Mouse (Mus musculus): Measurements from ENCODE around the gene Grb14. TPM values are rescaled to one million over a fixed set of nuclear protein-coding genes. Genes with fewer than 3 reads are reported as not detected.

Grb14 gene
- polyA plus RNA-seq (2015; fragmentation: Nextera tagmentation; extraction: Ambion mirVana), result 23.8 and 25.6 TPM in 2 replicates

- 0 out of 2 replicates have a peak, but pooled peaks cover 6% of the 10 kb centered on the region for H3K4me1 ChIP-seq
- no peaks in the 10 kb centered on the region for H3K27me3 ChIP-seq
- no peak within 1 kb of the TSS for H3K27ac ChIP-seq (replicated peaks)
- no peak within 1 kb of the TSS for H3K4me2 ChIP-seq (replicated peaks)
- H3K4me3 ChIP-seq, result no peak within 1 kb of the TSS
- H3K9ac ChIP-seq (replicated peaks), result no peak within 1 kb of the TSS
- WGBS, result 89% methylated on average over 1 of the region's 1 CpGs
- ATAC-seq (replicated peaks), result no peak
- no peaks in the 10 kb centered on the region for H3K36me3 ChIP-seq
- no peaks in the 10 kb centered on the region for H3K9me3 ChIP-seq
Measured at GRCm38 (mm10) chr2:65024887-65025286, at the start of gene Grb14. Grb14 (minus strand) TSS chr2:65024987.

GRCm38 (mm10) chr2:65072205-65072604 lies 47.4 kb upstream of the Grb14 start:
- Histone ChIP-seq H3K4me3 (no peak overlapping the region), H3K9ac (replicated peaks) (no peak overlapping the region), H3K4me2 (replicated peaks) (no peak overlapping the region), H3K4me1 (no peaks in the 10 kb centered on the region), H3K27me3 (no peaks in the 10 kb centered on the region), H3K9me3 (no peaks in the 10 kb centered on the region), H3K36me3 (no peaks in the 10 kb centered on the region), H3K27ac (replicated peaks) (no peak overlapping the region)
- WGBS, result 70% methylated on average over 3 of the region's 3 CpGs
- ATAC-seq (replicated peaks), result no peak

- Histone ChIP-seq H3K27me3 (no peaks in the 10 kb centered on the region), H3K9ac (replicated peaks) (no peak overlapping the region), H3K27ac (replicated peaks) (no peak overlapping the region), H3K36me3 (no peaks in the 10 kb centered on the region), H3K9me3 (no peaks in the 10 kb centered on the region), H3K4me3 (no peak overlapping the region), H3K4me1 (no peaks in the 10 kb centered on the region), H3K4me2 (replicated peaks) (no peak overlapping the region)
- ATAC-seq (replicated peaks), result no peak
- WGBS, result 91% methylated on average over 2 of the region's 2 CpGs
Measured at GRCm38 (mm10) chr2:65053764-65054163, 29.0 kb upstream of the Grb14 start.

- Histone ChIP-seq H3K9me3 (no peaks in the 10 kb centered on the region), H3K27ac (replicated peaks) (no peak overlapping the region), H3K36me3 (no peaks in the 10 kb centered on the region), H3K4me1 (no peaks in the 10 kb centered on the region), H3K4me3 (no peak overlapping the region), H3K4me2 (replicated peaks) (no peak overlapping the region), H3K9ac (replicated peaks) (no peak overlapping the region), H3K27me3 (no peaks in the 10 kb centered on the region)
- ATAC-seq (replicated peaks), result no peak
- 94% methylated on average over 6 of the region's 6 CpGs for WGBS
Measured at GRCm38 (mm10) chr2:65052191-65053012, 27.6 kb upstream of the Grb14 start.

- Histone ChIP-seq H3K9ac (replicated peaks) (no peak overlapping the region), H3K4me3 (no peak overlapping the region), H3K9me3 (no peaks in the 10 kb centered on the region), H3K4me1 (no peaks in the 10 kb centered on the region), H3K27me3 (no peaks in the 10 kb centered on the region), H3K27ac (replicated peaks) (no peak overlapping the region), H3K4me2 (replicated peaks) (no peak overlapping the region), H3K36me3 (no peaks in the 10 kb centered on the region)
- WGBS, result 95% methylated on average over 3 of the region's 3 CpGs
- ATAC-seq (replicated peaks), result no peak
Measured at GRCm38 (mm10) chr2:65050776-65051175, 26.0 kb upstream of the Grb14 start.

DNA sequence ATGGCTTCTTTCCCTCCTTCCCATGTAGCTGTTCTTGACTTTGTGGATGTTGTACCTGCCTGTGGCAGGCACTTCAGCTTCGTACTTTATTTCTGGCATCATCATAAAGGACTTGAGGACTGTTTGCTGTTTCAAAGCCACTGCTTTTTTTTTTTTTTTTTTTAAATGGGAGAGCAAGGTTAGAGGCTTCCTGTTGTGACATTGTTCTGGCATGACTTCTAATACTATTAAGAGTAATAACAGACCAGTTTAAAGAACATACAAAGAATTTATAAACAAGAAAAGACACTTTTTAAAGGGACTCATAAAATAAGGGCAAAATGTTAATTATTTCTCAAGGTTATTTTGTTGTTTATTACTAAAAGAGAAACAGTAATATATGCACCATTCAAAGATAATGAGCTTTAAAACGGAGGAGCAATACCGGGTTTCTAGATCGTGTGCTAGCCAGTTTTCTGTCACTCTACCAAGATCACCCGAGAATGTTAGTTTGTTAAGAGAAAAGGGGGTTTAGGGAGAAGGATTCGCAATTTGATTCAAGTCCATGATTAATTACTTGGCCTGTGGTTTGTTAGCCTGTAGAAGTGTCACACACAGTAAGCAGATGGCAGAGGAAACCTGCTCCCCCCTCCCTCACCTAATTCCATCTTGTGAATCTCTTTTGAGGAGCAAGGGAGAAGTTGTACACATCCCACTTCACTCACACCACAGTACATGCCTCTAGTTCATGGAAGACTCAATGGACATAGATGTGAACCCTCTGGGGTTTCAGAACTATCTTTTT lies 23.6 kb upstream of the Grb14 start:
- Histone ChIP-seq H3K4me3 (no peak overlapping the region), H3K4me1 (no peaks in the 10 kb centered on the region), H3K27me3 (no peaks in the 10 kb centered on the region), H3K9ac (replicated peaks) (no peak overlapping the region), H3K9me3 (no peaks in the 10 kb centered on the region), H3K27ac (replicated peaks) (no peak overlapping the region), H3K36me3 (no peaks in the 10 kb centered on the region), H3K4me2 (replicated peaks) (no peak overlapping the region)
- ATAC-seq (replicated peaks), result peak; percentile 67
- 27% methylated on average over 6 of the region's 6 CpGs for WGBS

GRCm38 (mm10) chr2:65038164-65038563 lies 13.4 kb upstream of the Grb14 start:
- H3K27ac ChIP-seq (replicated peaks), result no peak overlapping the region
- H3K9me3 ChIP-seq, result no peaks in the 10 kb centered on the region
- H3K4me1 ChIP-seq, result no peaks in the 10 kb centered on the region
- H3K4me3 ChIP-seq, result no peak overlapping the region
- H3K36me3 ChIP-seq, result no peaks in the 10 kb centered on the region
- no peaks in the 10 kb centered on the region for H3K27me3 ChIP-seq
- no peak overlapping the region for H3K9ac ChIP-seq (replicated peaks)
- peak; percentile 43 for ATAC-seq (replicated peaks)
- H3K4me2 ChIP-seq (replicated peaks), result 0 out of 2 replicates have a peak overlapping the region, but pooled peaks have one; percentile 9
- WGBS, result 35% methylated on average over 4 of the region's 4 CpGs

- no peak overlapping the region for H3K9ac ChIP-seq (replicated peaks)
- WGBS, result 8% methylated on average over 8 of the region's 8 CpGs
- H3K27me3 ChIP-seq, result no peaks in the 10 kb centered on the region
- H3K27ac ChIP-seq (replicated peaks), result no peak overlapping the region
- H3K4me3 ChIP-seq, result no peak overlapping the region
- H3K36me3 ChIP-seq, result no peaks in the 10 kb centered on the region
- peak overlapping the region; percentile 9; the same call in 1 of the 2 replicates for H3K4me2 ChIP-seq (replicated peaks)
- no peaks in the 10 kb centered on the region for H3K4me1 ChIP-seq
- H3K9me3 ChIP-seq, result no peaks in the 10 kb centered on the region
- peak; percentile 43; the same call in 1 of the 2 replicates for ATAC-seq (replicated peaks)
Measured at GRCm38 (mm10) chr2:65037546-65037945, 12.8 kb upstream of the Grb14 start.

GRCm38 (mm10) chr2:65022363-65023240 lies 2.2 kb downstream of the Grb14 start:
- Histone ChIP-seq H3K4me2 (replicated peaks) (peak overlapping the region; percentile 94), H3K36me3 (no peaks in the 10 kb centered on the region), H3K27me3 (no peaks in the 10 kb centered on the region), H3K4me1 (0 out of 2 replicates have a peak, but pooled peaks cover 6% of the 10 kb centered on the region), H3K9me3 (no peaks in the 10 kb centered on the region), H3K4me3 (peak overlapping the region; percentile 75), H3K27ac (replicated peaks) (no peak overlapping the region; the same call in 1 of the 2 replicates), H3K9ac (replicated peaks) (peak overlapping the region; percentile 78)
- under 1% methylated on average over 66 of the region's 71 CpGs for WGBS
- ATAC-seq (replicated peaks), result peak; percentile 88

DNA sequence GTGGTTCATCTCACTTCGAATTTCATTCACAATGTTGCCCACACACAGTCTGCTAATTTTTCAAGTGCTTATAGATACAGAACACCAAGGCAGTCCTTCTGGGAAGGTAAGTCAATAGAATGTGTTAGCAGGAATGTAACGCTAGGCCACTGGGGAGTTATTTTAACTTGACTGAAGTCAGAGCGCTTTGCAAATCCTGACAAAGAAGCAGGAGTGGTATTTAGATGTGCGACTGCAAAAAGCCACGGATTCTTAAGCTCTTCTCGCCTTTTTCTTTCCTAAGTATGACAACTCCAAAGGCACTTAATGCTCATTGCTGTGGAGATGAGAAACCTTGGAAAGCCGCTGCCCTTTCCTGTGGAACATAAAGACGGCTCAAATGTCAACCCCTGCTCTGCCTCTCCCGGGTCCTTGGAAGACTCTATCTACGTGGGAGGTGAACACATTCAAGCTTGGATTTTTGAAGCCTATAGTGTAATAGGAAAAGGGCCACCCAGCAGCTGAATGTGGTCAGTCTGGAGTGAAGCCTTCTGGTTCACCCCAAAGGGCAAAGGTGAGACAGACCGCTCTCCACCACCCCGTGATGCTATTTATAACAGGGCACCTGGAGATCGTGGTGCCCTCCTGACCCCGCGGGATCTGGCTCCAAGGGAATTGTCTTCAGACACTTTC lies 3.0 kb downstream of the Grb14 start:
- Histone ChIP-seq H3K4me2 (replicated peaks) (peak overlapping the region; percentile 94), H3K9ac (replicated peaks) (peak overlapping the region; percentile 78), H3K36me3 (no peaks in the 10 kb centered on the region), H3K4me3 (peak overlapping the region; percentile 75), H3K4me1 (0 out of 2 replicates have a peak, but pooled peaks cover 6% of the 10 kb centered on the region), H3K27me3 (no peaks in the 10 kb centered on the region), H3K9me3 (no peaks in the 10 kb centered on the region), H3K27ac (replicated peaks) (no peak overlapping the region)
- 16% methylated on average over 15 of the region's 15 CpGs for WGBS
- 0 out of 2 replicates have a peak, but pooled peaks have one; percentile 5 for ATAC-seq (replicated peaks)

DNA sequence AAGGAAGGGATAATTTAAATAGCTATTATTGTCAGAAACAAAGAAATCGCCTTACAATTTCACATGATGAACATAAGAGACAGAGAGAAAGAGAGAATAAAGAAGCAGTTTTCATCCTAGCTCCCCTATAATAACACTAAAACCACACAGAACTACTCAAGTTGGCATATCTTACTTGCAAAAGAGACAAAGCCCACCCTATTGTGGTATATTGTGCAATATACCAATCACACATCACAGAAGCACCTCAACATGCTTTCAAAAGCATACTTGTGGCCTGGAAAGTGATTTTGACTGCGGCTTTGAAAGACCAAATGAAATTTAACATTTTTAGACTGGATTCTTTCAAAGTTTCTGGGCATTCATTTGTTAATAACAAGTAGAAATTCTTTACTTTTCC lies 7.4 kb downstream of the Grb14 start:
- Histone ChIP-seq H3K4me1 (0 out of 2 replicates have a peak, but pooled peaks cover 4% of the 10 kb centered on the region), H3K4me2 (replicated peaks) (no peak overlapping the region)

More for the DNA sequence above, 7.4 kb downstream of the Grb14 start:
- Histone ChIP-seq H3K9ac (replicated peaks) (no peak overlapping the region), H3K4me3 (no peak overlapping the region), H3K9me3 (no peaks in the 10 kb centered on the region), H3K27me3 (no peaks in the 10 kb centered on the region), H3K36me3 (no peaks in the 10 kb centered on the region), H3K27ac (replicated peaks) (no peak overlapping the region)
- 91% methylated on average over 2 of the region's 2 CpGs for WGBS
- no peak for ATAC-seq (replicated peaks)

All from forebrain, embryonic 15.5 days (tissue).